Mouse (Mus musculus): ENCODE results near the gene Anxa1.

Gene Anxa1

GRCm38 (mm10) chr19:20390455-20390994 is at the start of gene Anxa1:
TSS of gene Anxa1 (minus strand) at chr19:20390944.
- DNase-seq (ENCODE audit: low spot score), result no peak

- peak; percentile 44 for DNase-seq (ENCODE audit: low spot score)
Measured at GRCm38 (mm10) chr19:20437043-20437442, 46.3 kb upstream of the Anxa1 start.

GRCm38 (mm10) chr19:20434541-20434940 is 43.8 kb upstream of the Anxa1 start:
- DNase-seq (ENCODE audit: low spot score), result peak; percentile 74

- no peak for DNase-seq (ENCODE audit: low spot score)
Measured at GRCm38 (mm10) chr19:20433966-20434365, 43.2 kb upstream of the Anxa1 start.

- DNase-seq (ENCODE audit: low spot score), result no peak
Measured at GRCm38 (mm10) chr19:20426443-20427161, 35.9 kb upstream of the Anxa1 start.

- DNase-seq (ENCODE audit: low spot score), result no peak
Measured at GRCm38 (mm10) chr19:20411276-20411675, 20.5 kb upstream of the Anxa1 start.

GRCm38 (mm10) chr19:20409541-20410528 is 19.1 kb upstream of the Anxa1 start:
- DNase-seq (ENCODE audit: low spot score), result no peak

- no peak for DNase-seq (ENCODE audit: low spot score)
Measured at GRCm38 (mm10) chr19:20406475-20406874, 15.7 kb upstream of the Anxa1 start.

- no peak for DNase-seq (ENCODE audit: low spot score)
Measured at GRCm38 (mm10) chr19:20405015-20405414, 14.3 kb upstream of the Anxa1 start.

- no peak for DNase-seq (ENCODE audit: low spot score)
Measured at GRCm38 (mm10) chr19:20403740-20404139, 13.0 kb upstream of the Anxa1 start.

GRCm38 (mm10) chr19:20403219-20403618 is 12.5 kb upstream of the Anxa1 start:
- no peak for DNase-seq (ENCODE audit: low spot score)

DNA sequence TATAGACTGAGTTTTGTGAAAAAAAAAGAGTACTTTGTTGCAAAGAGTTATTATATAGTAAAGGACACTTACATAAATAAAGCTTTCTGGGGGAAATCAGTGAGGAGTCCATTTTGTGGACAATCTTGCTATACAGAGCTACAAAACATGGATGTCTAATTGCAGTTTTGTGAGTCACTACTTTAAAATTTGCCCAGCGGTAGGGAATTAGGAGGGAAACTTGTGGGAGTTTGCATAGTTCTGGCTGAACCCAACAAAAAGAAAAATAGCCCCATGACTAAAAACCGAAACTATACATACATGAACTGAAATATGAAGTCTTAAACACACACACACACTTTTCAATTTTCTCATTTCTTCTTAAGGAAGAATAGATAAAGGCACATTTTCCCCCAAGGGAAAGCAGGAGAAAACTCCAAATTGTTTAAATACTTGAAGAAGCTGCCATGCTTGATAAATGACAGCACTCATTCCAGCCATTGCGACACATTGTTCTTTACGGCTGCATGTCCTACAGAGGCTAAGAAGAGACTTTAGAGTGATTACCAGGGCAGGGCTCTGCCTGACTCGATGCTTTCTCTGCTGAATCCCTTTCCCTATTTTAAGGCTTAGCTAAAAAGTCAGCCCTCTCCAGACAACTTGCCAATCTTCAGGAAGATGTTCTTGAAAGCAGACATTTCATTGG is 11.9 kb upstream of the Anxa1 start:
- DNase-seq (ENCODE audit: low spot score), result no peak

- no peak for DNase-seq (ENCODE audit: low spot score)
Measured at GRCm38 (mm10) chr19:20401961-20402360, 11.2 kb upstream of the Anxa1 start.

DNA sequence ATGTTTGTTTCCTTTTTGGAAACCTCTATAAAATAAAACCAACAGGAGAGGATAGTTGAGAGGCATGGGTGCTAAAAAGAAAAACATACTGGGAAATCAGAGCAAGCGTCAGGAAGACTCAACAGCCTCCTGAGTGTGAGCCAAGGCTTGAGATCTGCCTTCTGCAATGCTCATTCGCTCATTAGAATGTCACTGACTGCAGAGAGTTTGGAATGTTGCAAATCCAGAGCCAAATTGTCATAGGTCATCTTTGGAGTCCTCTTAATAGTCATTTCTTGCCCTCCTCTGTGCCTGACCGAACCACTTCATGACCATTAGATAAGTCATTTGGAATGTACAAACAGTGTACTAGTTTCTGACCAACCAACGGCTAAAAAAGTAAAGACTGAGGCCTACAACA is 8.4 kb upstream of the Anxa1 start:
- DNase-seq (ENCODE audit: low spot score), result no peak

- DNase-seq (ENCODE audit: low spot score), result no peak
Measured at GRCm38 (mm10) chr19:20397092-20397491, 6.3 kb upstream of the Anxa1 start.

DNA sequence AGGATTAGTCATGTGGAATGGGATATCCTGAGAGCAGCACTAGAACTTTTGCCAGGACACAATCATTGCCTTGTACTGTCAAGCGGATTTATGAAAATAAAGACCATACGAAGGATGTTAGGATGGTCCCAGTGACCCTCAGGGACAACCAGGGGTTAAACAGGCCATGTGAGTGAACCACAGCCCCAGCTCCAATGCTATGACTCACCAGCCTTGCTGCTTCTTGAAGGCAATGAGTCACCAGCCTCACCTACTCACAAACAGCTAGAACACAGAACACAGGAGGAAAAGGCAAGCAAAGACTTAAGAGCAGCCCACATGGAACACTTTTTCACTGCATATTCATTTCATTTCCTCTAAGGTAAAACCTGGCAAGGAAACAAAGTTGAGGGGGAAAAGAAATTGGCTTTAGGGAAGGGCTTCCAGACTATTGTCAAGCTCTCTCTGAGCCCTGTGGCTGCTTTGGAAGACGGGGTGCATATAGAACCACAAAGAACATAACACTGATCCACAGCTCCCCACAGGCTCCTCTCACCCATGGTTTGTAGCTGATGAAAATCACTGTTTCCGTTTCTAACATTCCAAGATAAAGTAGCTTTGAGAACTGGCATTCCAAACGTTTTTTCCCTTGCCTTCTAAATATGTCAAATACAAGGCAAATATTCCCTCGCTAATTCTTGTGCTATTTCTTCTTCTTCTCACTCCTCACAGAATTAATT is 3.0 kb upstream of the Anxa1 start:
- no peak for DNase-seq (ENCODE audit: low spot score)

DNA sequence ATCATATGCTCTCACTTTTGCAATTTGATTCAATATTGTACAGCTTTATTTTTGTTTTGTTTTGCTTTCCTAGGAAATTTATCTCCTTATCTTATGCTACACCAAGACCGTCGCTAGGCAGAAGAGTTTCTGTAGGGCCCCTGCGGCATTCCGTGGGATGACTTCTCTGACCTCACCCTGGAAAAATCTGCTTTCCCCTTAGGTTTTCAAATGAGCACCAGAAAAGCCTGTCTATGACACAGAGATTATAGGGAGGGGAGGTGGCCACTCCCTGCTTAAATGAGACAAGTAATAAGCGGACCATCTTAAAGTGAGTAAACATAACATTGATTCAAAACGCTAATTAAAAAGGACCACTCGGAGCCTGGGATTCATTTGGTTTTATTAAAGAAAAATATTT is 1.0 kb downstream of the Anxa1 start:
- DNase-seq (ENCODE audit: low spot score), result no peak

DNA sequence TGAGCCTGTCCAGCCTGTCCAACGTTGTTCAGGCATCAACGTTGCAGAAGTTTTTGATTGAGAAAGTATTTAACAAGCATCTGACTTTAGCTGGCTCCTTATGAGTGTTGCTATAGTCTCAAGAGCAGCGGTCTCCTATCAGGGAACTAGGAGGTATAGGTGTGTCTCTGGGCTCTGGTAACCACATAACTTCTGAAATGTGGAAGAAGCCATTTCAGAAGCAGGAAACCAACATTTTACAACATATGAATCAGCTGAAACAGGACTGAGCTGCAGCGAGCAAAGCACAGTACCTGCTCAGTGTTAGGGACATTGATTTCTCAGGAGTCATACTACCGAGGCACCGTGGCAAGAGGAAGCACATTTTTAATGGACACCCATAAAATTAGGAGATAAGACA is 1.5 kb downstream of the Anxa1 start:
- DNase-seq (ENCODE audit: low spot score), result no peak

- no peak for DNase-seq (ENCODE audit: low spot score)
Measured at GRCm38 (mm10) chr19:20388276-20388675, 2.5 kb downstream of the Anxa1 start.

- no peak for DNase-seq (ENCODE audit: low spot score)
Measured at GRCm38 (mm10) chr19:20386296-20386695, 4.4 kb downstream of the Anxa1 start.

GRCm38 (mm10) chr19:20385645-20386044 is 5.1 kb downstream of the Anxa1 start:
- DNase-seq (ENCODE audit: low spot score), result no peak

Measured in testis, postnatal 10 days (tissue).